Mouse (Mus musculus) myocyte (in vitro differentiated cells): ENCODE data around the gene Fcho1.

Experiments used
- CEBPB ChIP-seq: IDR thresholded peaks from 2 replicates; pipeline ENCODE4 v1.6.1; 2011; ENCODE audit warnings: mild to moderate bottlenecking, moderate library complexity; ENCODE audit not compliant: poor library complexity, insufficient read depth, severe bottlenecking
- E2F4 ChIP-seq: IDR thresholded peaks from one replicate; pipeline ENCODE4 v1.6.1; 2011; ENCODE audit warnings: mild to moderate bottlenecking, control low read depth, moderate library complexity; ENCODE audit not compliant: insufficient read depth
- MAX ChIP-seq: IDR thresholded peaks from one replicate; pipeline ENCODE4 v1.6.1; 2011; ENCODE audit warnings: low read depth, mild to moderate bottlenecking, control low read depth
- MYOD1 ChIP-seq, 3 experiments: IDR thresholded peaks; one replicate each; pipeline ENCODE4 v1.6.1; 2011; ENCODE audit warnings: control low read depth in 2 of 3, low read depth in 2 of 3, mild to moderate bottlenecking in 2 of 3, moderate library complexity in 1 of 3; ENCODE audit not compliant: insufficient read length in 2 of 3, control insufficient read depth in 1 of 3
- POLR2A ChIP-seq: IDR thresholded peaks from one replicate; pipeline ENCODE4 v1.6.1; 2011; ENCODE audit warnings: low read depth, mild to moderate bottlenecking, control low read depth, moderate library complexity; ENCODE audit not compliant: insufficient read length
- POLR2AphosphoS2 ChIP-seq: IDR thresholded peaks from one replicate; pipeline ENCODE4 v1.6.1; 2011; ENCODE audit warnings: low read depth, control low read depth; ENCODE audit not compliant: insufficient read length
- REST ChIP-seq: IDR thresholded peaks from one replicate; pipeline ENCODE4 v1.6.1; 2011; ENCODE audit warnings: mild to moderate bottlenecking, control low read depth, moderate library complexity; ENCODE audit not compliant: insufficient read depth, insufficient read length
- TCF3 ChIP-seq: IDR thresholded peaks from one replicate; pipeline ENCODE4 v1.6.1; 2011; ENCODE audit warnings: low read depth, control low read depth; ENCODE audit not compliant: insufficient read length
- USF1 ChIP-seq: IDR thresholded peaks from one replicate; pipeline ENCODE4 v1.6.1; 2011; ENCODE audit warnings: low read depth, mild to moderate bottlenecking, control low read depth, moderate library complexity

- TF ChIP-seq POLR2A (no peak), USF1 (peak; percentile 24), REST (peak; percentile 85), E2F4 (no peak), POLR2AphosphoS2 (no peak), MYOD1 (IDR thresholded peaks at IDR 0.05; ENCODE audit: control insufficient read depth in 1 of 3, insufficient read length in 2 of 3, low read depth in 2 of 3) (no peak), TCF3 (peak; percentile 6), MAX (no peak), CEBPB (no peak)
Measured at GRCm38 (mm10) chr8:71671549-71671965, 54.0 kb downstream of the Fcho1 start, which contains the start of gene Unc13a.
